Mouse (Mus musculus): ENCODE measurements around the gene Gls2.

- peak; percentile 61 for TF ChIP-seq CTCF (IDR thresholded peaks at IDR 0.05; ENCODE audit: low read depth)
- no peak for TF ChIP-seq EP300 (IDR thresholded peaks at IDR 0.05; ENCODE audit: low read depth)
Measured at GRCm38 (mm10) chr10:128211390-128212108, 17.3 kb downstream of the Gls2 start, which contains the start of gene Spryd4.

Measured in liver, embryonic 14.5 days (tissue).